Mouse (Mus musculus) layer of hippocampus, postnatal 25 days (tissue): ENCODE measurements around the gene Coro1c. TPM values are rescaled to one million over a fixed set of nuclear protein-coding genes. Genes with fewer than 3 reads are reported as not detected.
"Not testable (repeated sequence)": the region's sequence is repeated elsewhere in the genome, so short reads cannot be mapped to it uniquely, and the experiment has no call there.

Experiments used
- DNase-seq, 2 experiments: peaks; one replicate each; pipeline ENCODE4 v3.0.0; 2022; ENCODE audit warnings: mixed read lengths in 2 of 2, low spot score in 1 of 2; ENCODE audit errors: extremely low spot score in 1 of 2
- total RNA-seq, 2 experiments: library from RNA; stranded (reverse); gene quantifications; 2 replicates each; pipeline ENCODE4 v1.2.3; 2021

Coro1c gene
- total RNA-seq, 2 experiments from 2014 or later: 82.7 to 91.6 TPM

- no peak for DNase-seq
Observed at GRCm38 (mm10) chr5:113833316-113833947, 75.1 kb downstream of the Coro1c start.

- DNase-seq: no peak
Observed at GRCm38 (mm10) chr5:113832490-113832901, 76.1 kb downstream of the Coro1c start, which contains the start of gene Selplg. Gene Selplg (minus strand): TSS chr5:113832644.

GRCm38 (mm10) chr5:113831741-113832140 is 76.8 kb downstream of the Coro1c start:
- no peak for DNase-seq

- DNase-seq: no peak
Observed at GRCm38 (mm10) chr5:113830796-113831195, 77.8 kb downstream of the Coro1c start.

- no peak for DNase-seq
Observed at GRCm38 (mm10) chr5:113830292-113830643, 78.3 kb downstream of the Coro1c start.

- DNase-seq: no peak
Observed at GRCm38 (mm10) chr5:113829566-113830291, 78.8 kb downstream of the Coro1c start.

GRCm38 (mm10) chr5:113828481-113828880 is 80.1 kb downstream of the Coro1c start:
- no peak for DNase-seq

- no peak for DNase-seq
Observed at GRCm38 (mm10) chr5:113827991-113828411, 80.6 kb downstream of the Coro1c start.

- no peak for DNase-seq
Observed at GRCm38 (mm10) chr5:113826619-113827018, 81.9 kb downstream of the Coro1c start.

- no peak for DNase-seq
Observed at GRCm38 (mm10) chr5:113825558-113825957, 83.0 kb downstream of the Coro1c start.

- no peak for DNase-seq
Observed at GRCm38 (mm10) chr5:113824228-113824627, 84.3 kb downstream of the Coro1c start.

- DNase-seq: no peak
Observed at GRCm38 (mm10) chr5:113818572-113818971, 90.0 kb downstream of the Coro1c start.

GRCm38 (mm10) chr5:113815638-113816152 is 92.9 kb downstream of the Coro1c start:
- DNase-seq: peak; percentile 59 to 85

GRCm38 (mm10) chr5:113815041-113815389 is 93.5 kb downstream of the Coro1c start:
- DNase-seq: no peak

GRCm38 (mm10) chr5:113814111-113815040 is 94.2 kb downstream of the Coro1c start:
- no peak for DNase-seq

- no peak for DNase-seq
Observed at GRCm38 (mm10) chr5:113813608-113814007, 95.0 kb downstream of the Coro1c start.

- no peak for DNase-seq
Observed at GRCm38 (mm10) chr5:113812638-113813037, 95.9 kb downstream of the Coro1c start.

- not testable (repeated sequence) for DNase-seq
Observed at GRCm38 (mm10) chr5:113811824-113812420, 96.6 kb downstream of the Coro1c start.

GRCm38 (mm10) chr5:113810111-113810510 is 98.4 kb downstream of the Coro1c start:
- DNase-seq: no peak

GRCm38 (mm10) chr5:113808177-113808576 is 100.4 kb downstream of the Coro1c start:
- no peak for DNase-seq
